Mouse (Mus musculus): Measurements from ENCODE around the gene Carmil3. TPM values are rescaled to one million over a fixed set of nuclear protein-coding genes. Genes with fewer than 3 reads are reported as not detected.

Carmil3 gene
- total RNA-seq (2023) = under 1 TPM; 0.26 to 0.58 TPM

GRCm38 (mm10) chr14:55490361-55491201, at the start of gene Carmil3:
Carmil3 (plus strand) TSS chr14:55490651.

GRCm38 (mm10) chr14:55478651-55479599, 11.5 kb upstream of the Carmil3 start, which contains the start of gene Dhrs4:
Dhrs4 (plus strand) TSS chr14:55478758.

GRCm38 (mm10) chr14:55510125-55510731, 19.8 kb downstream of the Carmil3 start, which contains the start of gene Cpne6:
Cpne6 (plus strand) TSS chr14:55510445.

GRCm38 (mm10) chr14:55524785-55525184, 34.3 kb downstream of the Carmil3 start, which contains the start of gene Nrl:
Nrl (minus strand) TSS chr14:55524981.

GRCm38 (mm10) chr14:55540067-55540786, 49.8 kb downstream of the Carmil3 start, which contains the start of gene Pck2:
Pck2 (plus strand) TSS chr14:55540266.

Other genes with a start within 250 kb of the Carmil3 start
- 10 to 100 TPM; 31.1 to 38.8 TPM for gene Dhrs4, start 11.9 kb upstream of the Carmil3 start, total RNA-seq (2023)
- not detected for gene Cpne6, start 19.8 kb downstream of the Carmil3 start, total RNA-seq (2023)
- gene Nrl, start 34.3 kb downstream of the Carmil3 start, total RNA-seq (2023) = not detected
- 10 to 100 TPM; 25.6 to 25.8 TPM for gene Pck2, start 49.6 kb downstream of the Carmil3 start, total RNA-seq (2023)
- gene Dcaf11, start 69.4 kb downstream of the Carmil3 start, total RNA-seq (2023) = 10 to 100 TPM; 69.5 to 86.4 TPM
- gene A730061H03Rik, start 69.8 kb downstream of the Carmil3 start, total RNA-seq (2023) = 1 to 10 TPM; 5.8 to 7.1 TPM
- not detected for gene Fitm1, start 85.0 kb downstream of the Carmil3 start, total RNA-seq (2023)
- gene Psme1, start 87.5 kb downstream of the Carmil3 start, total RNA-seq (2023) = 100 to 1,000 TPM; 242 to 257 TPM
- 10 to 100 TPM in 1 of 2 experiments, 1 to 10 TPM in 1; 7.3 to 11.2 TPM for gene Emc9, start 94.7 kb downstream of the Carmil3 start, total RNA-seq (2023)
- 100 to 1,000 TPM; 340 to 355 TPM for gene Psme2, start 100.5 kb downstream of the Carmil3 start, total RNA-seq (2023)
- 10 to 100 TPM; 72.7 to 87.7 TPM for gene Rnf31, start 101.1 kb downstream of the Carmil3 start, total RNA-seq (2023)
- gene Irf9, start 112.9 kb downstream of the Carmil3 start, total RNA-seq (2023) = 100 to 1,000 TPM; 103 to 113 TPM
- gene Rec8, start 127.4 kb downstream of the Carmil3 start, total RNA-seq (2023) = not detected
- 10 to 100 TPM; 27.8 to 33.7 TPM for gene Ipo4, start 145.3 kb downstream of the Carmil3 start, total RNA-seq (2023)
- gene Gm49378, start 147.2 kb downstream of the Carmil3 start, total RNA-seq (2023) = 1 to 10 TPM; 2.0 to 3.1 TPM
- gene Tm9sf1, start 153.2 kb downstream of the Carmil3 start, total RNA-seq (2023) = 10 to 100 TPM; 43.7 to 44.6 TPM
- gene Tssk4, start 159.5 kb downstream of the Carmil3 start, total RNA-seq (2023) = 1 to 10 TPM; 2.0 to 2.1 TPM
- 10 to 100 TPM; 32.1 to 40.0 TPM for gene Mdp1, start 169.9 kb downstream of the Carmil3 start, total RNA-seq (2023)
- 10 to 100 TPM; 26.1 to 29.0 TPM for gene Gmpr2, start 181.3 kb downstream of the Carmil3 start, total RNA-seq (2023)
- gene Nedd8, start 181.5 kb downstream of the Carmil3 start, total RNA-seq (2023) = 100 to 1,000 TPM; 227 to 260 TPM
- 10 to 100 TPM; 64.2 to 64.6 TPM for gene Tinf2, start 191.2 kb downstream of the Carmil3 start, total RNA-seq (2023)
- gene Tgm1, start 223.3 kb downstream of the Carmil3 start, total RNA-seq (2023) = 10 to 100 TPM; 12.0 to 21.3 TPM
- 10 to 100 TPM; 45.5 to 46.2 TPM for gene Rabggta, start 231.6 kb downstream of the Carmil3 start, total RNA-seq (2023)

Measured in monocyte, adult 59 days (primary cell).